Mouse (Mus musculus) embryo, embryonic 10 days (tissue): ENCODE measurements around the gene Trim45.

ENCODE experiments used
- DNase-seq: peaks from one replicate; pipeline ENCODE4 v3.0.0-alpha.2; 2015; ENCODE audit warnings: low spot score

Trim45 gene

GRCm38 (mm10) chr3:100931332-100932076 lies 9.5 kb downstream of the Trim45 start:
- no peak for DNase-seq

DNA sequence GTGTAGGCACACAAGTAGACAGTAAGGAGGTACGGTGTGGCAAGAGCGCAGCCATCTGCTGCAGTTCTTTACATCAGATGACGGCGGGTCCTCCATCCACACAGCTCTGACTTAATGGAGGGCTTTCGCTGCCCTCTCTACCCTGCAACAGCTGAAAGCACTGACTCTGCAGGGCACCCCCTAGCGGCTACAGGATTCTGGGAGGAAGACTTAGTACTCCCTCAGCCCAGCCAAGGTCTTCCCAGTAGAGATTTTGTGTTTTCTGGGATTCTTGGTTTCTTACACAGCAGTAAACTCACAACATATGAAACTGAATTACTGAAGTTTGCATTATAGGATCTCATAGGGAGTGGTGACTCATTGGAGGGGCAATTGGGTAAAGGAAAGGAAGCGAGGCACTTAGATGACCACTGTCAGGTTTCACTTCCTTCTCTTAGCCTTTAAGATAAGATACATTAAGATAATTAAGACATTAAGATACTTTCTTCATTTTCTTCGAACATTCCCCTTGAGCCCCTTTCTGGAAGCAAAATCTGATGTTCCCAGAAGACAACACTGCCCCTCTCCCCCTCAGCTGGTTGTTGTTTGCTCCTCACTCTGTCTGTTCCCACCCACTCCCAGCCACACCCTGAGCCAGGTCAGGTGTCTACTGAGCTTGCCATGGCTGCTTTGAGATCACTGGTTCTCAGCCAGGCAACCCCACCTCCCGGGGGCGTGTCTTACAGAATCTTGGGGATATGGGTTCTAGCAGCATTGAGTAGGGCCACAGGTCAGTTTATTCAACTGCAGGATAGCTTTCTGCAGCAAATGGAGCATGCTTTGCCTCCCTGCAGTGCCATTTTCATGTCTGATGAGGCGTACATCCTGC lies 10.3 kb downstream of the Trim45 start:
- DNase-seq, result peak; percentile 19

DNA sequence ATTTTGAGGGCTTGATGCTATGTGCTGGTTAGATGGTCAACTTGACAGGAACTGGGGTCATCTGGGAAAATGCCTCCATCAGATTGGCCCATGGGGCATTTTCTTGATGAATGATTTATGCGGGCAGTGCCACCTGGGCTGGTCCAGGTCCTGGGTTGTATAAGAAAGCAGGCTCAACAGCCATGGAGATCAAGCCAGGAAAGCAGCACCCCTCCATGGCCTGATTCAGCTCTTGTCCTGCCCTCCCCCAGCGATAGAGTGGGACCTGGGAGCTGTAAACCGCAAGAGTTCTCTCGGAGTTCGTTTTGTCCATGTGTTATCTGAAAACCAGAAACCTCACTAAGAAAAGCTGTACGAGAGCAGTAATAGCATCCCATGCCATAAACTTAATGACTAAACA lies 13.5 kb downstream of the Trim45 start:
- no peak for DNase-seq

- DNase-seq, result no peak
These were observed 14.2 kb downstream of the Trim45 start for GRCm38 (mm10) chr3:100936201-100936600.

DNA sequence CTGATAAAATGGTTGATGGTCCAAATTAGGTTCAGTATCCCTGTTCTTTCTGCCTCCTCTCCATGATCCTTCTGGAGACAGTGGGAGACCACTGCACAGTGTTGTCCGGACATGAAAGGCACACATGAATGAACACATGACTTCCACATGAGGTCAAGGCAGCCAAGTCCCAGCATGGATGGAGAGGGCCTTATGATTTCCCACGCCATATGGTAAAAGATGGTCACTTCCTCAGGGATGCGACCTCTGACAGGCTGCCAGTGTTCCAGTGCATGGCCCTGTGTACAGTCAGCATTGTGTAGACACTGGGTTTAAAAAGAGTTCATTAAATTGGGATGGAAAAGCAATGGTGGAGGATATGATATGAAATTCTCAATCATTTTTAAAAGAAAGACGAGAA lies 16.2 kb downstream of the Trim45 start:
- DNase-seq, result no peak

DNA sequence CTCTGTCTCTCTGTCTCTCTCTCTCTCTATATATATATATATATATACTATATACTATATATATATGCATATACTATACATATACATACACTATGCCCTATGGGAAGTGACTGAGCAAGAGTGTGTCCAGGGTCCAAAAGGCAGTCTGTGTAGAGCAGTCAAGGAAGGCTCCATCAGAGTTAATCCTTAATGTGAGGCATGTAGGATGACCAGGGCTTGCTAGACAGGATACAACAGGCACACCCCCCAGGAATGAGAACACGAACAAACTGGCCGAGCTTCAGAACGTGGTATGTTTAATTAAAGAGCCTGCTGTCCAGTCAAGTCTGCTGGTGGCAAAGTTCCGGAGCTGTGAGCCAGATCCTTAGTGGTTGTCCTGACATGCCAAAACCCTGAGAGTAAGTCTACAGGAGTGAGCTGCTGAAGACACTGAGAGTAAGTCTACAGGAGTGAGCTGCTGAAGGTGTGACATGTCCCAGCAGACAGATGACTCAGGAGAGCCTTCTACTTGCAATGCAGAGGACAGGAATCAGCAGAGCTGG lies 18.6 kb downstream of the Trim45 start:
- DNase-seq, result no peak

DNA sequence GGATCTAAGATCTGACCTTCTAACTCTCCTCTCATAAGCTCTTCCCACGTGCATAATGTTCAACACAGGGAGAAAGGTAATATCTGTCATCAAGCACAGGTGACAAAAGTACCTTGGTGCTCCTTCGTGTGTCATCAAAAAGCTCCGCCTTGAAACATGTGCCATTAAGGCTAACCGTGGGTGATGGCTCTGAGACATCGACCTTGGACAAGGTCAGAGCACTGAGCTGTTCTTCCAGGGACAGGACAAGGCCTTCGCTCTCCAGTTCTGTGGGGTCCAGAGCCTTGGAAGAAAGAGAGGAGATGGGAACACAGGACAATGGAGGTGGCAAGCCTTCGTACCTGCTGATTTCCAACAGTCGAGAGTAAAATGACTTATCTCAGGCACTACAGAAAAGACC lies 25.3 kb downstream of the Trim45 start:
- no peak for DNase-seq

GRCm38 (mm10) chr3:100951531-100951930 lies 29.5 kb downstream of the Trim45 start:
- DNase-seq, result no peak

GRCm38 (mm10) chr3:100954616-100955015 lies 32.6 kb downstream of the Trim45 start:
- DNase-seq, result peak; percentile 15

GRCm38 (mm10) chr3:100961007-100961406 lies 39.0 kb downstream of the Trim45 start:
- no peak for DNase-seq

GRCm38 (mm10) chr3:100961501-100961900 lies 39.5 kb downstream of the Trim45 start:
- DNase-seq, result no peak

- peak; percentile 53 for DNase-seq
These were observed 42.0 kb downstream of the Trim45 start for GRCm38 (mm10) chr3:100963849-100964542.

- peak; percentile 98 for DNase-seq
These were observed 47.3 kb downstream of the Trim45 start, which contains the start of gene Ttf2 for GRCm38 (mm10) chr3:100969176-100969917. Gene Ttf2 (minus strand): TSS chr3:100969663.

GRCm38 (mm10) chr3:100973906-100974305 lies 51.9 kb downstream of the Trim45 start:
- DNase-seq, result peak; percentile 77

GRCm38 (mm10) chr3:100979290-100979689 lies 57.3 kb downstream of the Trim45 start:
- DNase-seq, result no peak
